Mouse (Mus musculus): Measurements from ENCODE around the gene Chd2.
A peak's percentile ranks its signal among the peaks of the same experiment; 100 is the strongest.

Gene Chd2

DNA sequence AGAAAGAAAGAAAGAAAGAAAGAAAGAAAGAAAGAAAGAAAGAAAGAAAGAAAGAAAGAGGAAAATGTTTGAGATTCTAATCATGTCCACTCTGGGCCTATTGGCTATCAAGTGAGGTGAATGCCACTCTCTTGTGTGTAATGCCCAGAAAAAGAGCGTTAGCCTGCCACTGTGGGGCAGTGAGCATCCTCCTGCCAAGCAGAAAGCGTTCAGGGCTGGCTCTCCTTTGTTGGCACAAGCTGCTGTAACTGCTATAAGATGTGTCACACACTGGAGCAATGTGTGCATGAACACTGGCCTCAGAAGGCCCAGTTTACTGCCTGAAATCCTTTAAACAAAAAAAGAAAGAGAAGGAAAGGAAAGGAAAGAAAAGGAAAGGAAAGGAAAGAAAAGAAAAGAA, 139.5 kb downstream of the Chd2 start:
- no peak for DNase-seq (ENCODE audit: low spot score)

DNA sequence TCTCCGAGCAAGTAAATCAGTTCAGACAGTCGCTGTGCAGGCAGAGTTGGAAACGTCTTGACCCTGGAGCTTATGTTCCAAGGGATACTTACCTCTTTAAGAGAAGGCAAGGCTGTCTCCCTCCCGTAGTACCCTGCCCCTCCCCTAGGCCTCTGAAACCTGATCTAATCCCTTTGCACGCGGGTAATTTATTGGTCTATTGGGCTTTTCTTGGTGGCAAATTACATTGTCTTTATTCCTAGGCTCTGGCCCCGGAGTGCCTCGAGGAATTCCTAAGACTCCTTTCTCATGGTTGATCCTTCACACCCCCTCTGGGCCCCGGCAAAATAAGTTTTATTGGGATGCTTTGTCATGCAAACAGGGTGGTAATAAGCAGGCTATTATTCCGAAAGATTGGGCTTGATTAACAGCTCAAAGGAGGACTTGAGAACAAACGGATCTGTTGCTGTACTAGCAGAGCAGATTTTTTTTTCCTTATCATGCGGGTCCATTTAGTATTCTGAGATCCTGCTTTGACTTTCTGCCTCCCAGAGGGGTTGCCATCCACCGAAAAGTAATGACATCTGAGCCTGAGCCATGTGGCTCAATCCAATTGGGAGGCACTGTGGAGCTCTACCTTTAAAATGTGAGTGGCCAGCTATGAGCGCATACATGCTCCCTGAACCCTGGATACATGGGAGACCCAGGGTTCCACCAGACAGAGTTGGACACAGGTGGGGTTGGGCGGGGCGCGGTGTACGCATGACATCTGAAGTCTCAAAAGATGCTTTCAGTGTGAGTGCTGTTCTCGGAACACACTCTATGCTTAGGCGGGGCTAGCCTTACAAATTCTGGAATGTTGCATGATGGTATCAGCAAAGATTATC, 141.3 kb downstream of the Chd2 start:
- DNase-seq (ENCODE audit: low spot score), result no peak

- DNase-seq (ENCODE audit: low spot score), result no peak
Observed at GRCm38 (mm10) chr7:73399501-73400044, 142.1 kb downstream of the Chd2 start.

DNA sequence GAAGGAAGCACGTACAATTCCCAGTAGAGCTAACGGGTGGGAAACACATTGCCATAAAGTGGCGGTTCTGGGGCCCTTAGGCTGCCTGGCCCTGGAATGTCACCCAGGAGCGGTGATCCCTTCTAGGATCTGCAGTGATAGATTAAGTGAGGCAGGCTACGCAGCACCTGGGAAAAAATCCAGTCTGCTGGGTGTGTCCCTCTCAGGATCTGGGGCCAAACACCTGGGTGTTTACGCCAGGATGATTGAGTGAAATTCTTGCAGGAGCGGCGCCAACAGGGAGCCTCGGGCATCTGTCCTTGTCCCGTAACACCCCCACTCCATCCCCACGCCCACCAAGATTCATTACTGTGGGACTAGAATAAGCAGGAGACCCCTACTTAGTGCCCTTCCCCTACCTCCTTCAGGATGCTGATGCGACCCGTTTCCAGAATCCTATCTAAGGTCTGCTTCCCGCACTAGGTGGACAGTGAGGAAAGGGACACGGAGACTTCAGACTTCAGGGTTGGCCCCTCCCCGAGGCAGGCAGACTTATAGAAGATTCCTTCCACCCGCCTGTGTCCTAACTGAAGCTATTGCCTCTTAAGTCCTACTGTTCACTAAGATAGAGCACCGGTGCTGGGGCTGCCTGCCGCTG, 142.7 kb downstream of the Chd2 start:
- DNase-seq (ENCODE audit: low spot score), result no peak

DNA sequence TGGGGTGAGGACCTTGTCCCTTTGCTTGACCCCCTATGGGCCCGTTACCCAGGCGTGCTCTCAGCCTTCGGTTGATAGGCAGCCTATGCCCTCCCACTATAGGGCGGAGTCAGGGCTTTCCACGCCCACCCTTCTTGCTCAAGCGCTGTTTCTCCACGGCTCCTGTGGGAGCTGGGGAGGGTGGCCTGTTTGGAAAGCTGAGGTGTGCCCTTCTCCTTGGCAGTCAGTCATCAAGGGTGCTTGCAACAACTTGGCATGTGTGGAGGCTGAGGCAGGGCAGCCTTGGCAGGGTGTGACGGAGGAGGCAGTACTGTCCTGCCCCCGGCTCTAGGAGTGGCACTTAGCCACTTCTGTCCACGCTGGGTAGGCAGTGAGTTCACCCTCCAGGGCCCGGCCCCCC, 143.3 kb downstream of the Chd2 start:
- DNase-seq (ENCODE audit: low spot score), result peak; percentile 60

DNA sequence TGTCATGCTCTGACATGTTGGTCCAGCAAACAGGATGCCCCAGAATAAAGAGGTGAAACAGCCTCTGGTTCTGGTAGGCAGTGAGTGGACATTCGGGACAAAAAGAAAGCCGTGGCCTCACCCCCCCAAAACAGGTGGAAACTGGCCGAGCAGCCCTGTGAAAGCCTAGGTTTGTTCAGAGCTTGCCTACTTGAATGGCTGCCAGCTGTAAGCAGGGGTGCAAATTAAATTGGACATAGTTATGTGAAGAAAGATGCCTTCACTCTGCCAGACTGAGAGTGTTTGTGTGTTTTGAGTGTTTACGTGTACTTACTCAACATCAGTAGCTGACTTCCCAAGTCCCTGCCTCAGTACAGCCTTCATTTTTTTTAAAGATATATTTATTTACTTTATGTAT, 147.6 kb downstream of the Chd2 start:
- DNase-seq (ENCODE audit: low spot score), result no peak

GRCm38 (mm10) chr7:73393307-73394012, 148.2 kb downstream of the Chd2 start:
- DNase-seq (ENCODE audit: low spot score), result no peak

- no peak for DNase-seq (ENCODE audit: low spot score)
Observed at GRCm38 (mm10) chr7:73392359-73392758, 149.3 kb downstream of the Chd2 start.

DNA sequence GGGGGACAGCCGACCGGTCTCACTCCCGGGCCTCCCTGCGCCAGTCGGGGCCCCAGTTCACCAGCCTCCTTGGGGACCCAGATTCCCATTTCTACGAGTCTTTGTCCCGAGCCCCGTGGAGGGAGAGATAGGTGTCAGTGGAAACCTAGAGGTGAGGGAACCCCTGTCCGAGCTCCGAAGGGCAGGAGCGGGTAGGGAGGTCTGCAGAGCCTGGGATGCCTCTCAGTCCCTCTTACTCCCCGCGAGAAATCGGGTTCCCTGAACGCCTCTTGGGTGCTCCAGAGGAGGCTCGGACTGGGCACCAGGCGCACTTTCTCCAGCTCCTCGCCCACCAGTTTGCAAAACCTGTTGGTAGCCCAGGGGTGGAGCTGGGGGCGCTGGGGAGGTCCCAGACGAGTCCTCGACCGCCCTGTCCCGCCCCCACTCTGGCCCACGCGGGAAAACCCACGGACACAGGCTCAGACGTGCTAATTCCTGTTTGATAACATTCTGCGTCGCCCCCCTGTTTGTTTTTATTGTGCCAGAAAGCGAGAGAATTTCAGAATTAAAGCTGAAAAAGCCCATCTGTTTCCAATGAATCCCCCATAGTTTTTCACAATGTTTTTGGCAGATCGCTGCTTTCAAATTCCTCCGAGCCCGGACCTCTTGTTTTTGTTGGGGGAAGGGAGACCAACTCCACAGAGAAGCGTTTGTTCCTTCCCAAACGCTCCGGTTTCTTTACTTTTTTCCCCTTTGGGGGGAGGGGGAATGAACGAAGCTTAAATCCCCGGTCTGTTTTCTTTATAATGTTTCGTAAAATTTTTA, 149.9 kb downstream of the Chd2 start:
- no peak for DNase-seq (ENCODE audit: low spot score)

- DNase-seq (ENCODE audit: low spot score), result peak; percentile 90
Observed at GRCm38 (mm10) chr7:73391002-73391517, 150.6 kb downstream of the Chd2 start.

- DNase-seq (ENCODE audit: low spot score), result no peak
Observed at GRCm38 (mm10) chr7:73390426-73391001, 151.1 kb downstream of the Chd2 start.

- no peak for DNase-seq (ENCODE audit: low spot score)
Observed at GRCm38 (mm10) chr7:73389871-73390294, 151.7 kb downstream of the Chd2 start.

DNA sequence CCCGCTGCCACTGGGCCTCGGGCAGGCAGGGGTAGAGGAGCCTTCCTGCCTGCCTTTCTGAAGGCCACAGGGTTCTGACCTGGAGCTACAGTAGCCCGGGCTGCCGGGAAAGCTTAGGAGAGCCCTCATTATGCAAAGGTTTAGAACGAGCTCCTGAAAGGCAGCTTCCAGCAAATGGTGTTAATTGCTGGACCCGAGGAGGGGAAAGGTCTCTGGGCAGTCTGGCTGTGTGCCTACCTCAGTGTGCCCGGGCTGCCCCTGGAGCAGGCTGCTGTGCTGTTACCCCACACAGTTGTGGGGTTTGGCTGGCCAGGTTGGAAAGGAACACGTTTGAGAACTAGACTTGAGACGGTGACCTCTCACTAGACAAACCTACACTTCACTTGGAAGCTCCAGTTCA, 152.2 kb downstream of the Chd2 start:
- DNase-seq (ENCODE audit: low spot score), result no peak

- no peak for DNase-seq (ENCODE audit: low spot score)
Observed at GRCm38 (mm10) chr7:73388866-73389265, 152.8 kb downstream of the Chd2 start.

GRCm38 (mm10) chr7:73382843-73383242, 158.8 kb downstream of the Chd2 start:
- DNase-seq (ENCODE audit: low spot score), result no peak

DNA sequence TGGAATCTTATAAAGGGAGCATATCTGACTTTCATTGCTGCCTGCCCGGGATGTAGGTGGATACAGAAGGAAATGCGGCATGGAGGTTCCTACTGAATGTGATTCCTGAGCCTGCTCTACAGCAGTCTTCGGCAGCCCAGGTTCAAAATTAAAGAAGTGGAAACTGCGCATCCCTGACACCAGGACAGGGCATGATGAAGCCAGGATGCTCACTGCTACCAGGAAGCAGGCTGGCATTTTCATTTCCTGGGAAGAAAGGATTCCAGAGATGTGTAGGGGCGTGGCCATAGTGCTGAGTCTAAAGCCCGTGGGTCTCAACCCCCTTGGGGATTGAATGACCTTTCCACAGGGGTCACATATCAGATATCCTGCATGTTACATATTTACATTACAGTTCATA, 163.6 kb downstream of the Chd2 start:
- no peak for DNase-seq (ENCODE audit: low spot score)

- DNase-seq (ENCODE audit: low spot score), result no peak
Observed at GRCm38 (mm10) chr7:73377307-73377706, 164.3 kb downstream of the Chd2 start.

All from ovary, adult 18-20 months (tissue).